Mouse (Mus musculus): ENCODE results near the gene Wwox. TPM values are rescaled to one million over a fixed set of nuclear protein-coding genes. Genes with fewer than 3 reads are reported as not detected.

The Wwox gene
- polyA plus RNA-seq, 1 experiment from 2014 or later: 20.2 TPM

DNA sequence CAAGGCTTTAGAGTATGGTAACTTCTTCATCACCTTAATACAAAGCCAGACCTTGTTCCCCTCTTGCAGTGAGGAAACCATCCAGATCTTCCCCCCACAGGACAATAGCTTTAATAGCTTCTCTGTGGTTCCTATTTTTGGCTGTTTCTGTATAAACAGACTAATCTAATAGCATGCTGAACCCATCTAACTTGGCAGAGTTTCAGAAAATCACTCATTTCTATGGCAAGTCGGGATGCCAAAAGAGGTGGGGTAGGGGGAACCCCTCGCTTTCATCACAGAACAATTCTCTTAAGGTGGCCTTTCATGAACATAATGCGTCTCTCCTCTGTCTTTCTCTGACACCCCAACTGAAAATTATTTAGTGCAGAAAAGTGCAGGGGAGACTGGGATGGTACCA is 433.0 kb downstream of the Wwox start:
- Histone ChIP-seq H3K27ac (ENCODE audit: low read length) (no peak overlapping the region), H3K4me1 (ENCODE audit: insufficient read depth, low read length) (peaks cover 25% of the 10 kb centered on the region), H3K36me3 (ENCODE audit: insufficient read depth, low read length) (no peaks in the 10 kb centered on the region), H3K4me2 (replicated peaks; ENCODE audit: low read depth, low read length) (no peak overlapping the region), H3K4me3 (ENCODE audit: low read length) (no peak overlapping the region), H3K27me3 (ENCODE audit: insufficient read depth, low read length) (no peaks in the 10 kb centered on the region), H3K9me3 (ENCODE audit: low read length) (peaks cover 8% of the 10 kb centered on the region; the same call in 1 of the 2 replicates), H3K9ac (replicated peaks; ENCODE audit: low read length) (no peak overlapping the region)
- no peak for ATAC-seq (ENCODE audit: low FRiP score, low TSS enrichment)
- 65% methylated on average over 3 of the region's 3 CpGs for WGBS

DNA sequence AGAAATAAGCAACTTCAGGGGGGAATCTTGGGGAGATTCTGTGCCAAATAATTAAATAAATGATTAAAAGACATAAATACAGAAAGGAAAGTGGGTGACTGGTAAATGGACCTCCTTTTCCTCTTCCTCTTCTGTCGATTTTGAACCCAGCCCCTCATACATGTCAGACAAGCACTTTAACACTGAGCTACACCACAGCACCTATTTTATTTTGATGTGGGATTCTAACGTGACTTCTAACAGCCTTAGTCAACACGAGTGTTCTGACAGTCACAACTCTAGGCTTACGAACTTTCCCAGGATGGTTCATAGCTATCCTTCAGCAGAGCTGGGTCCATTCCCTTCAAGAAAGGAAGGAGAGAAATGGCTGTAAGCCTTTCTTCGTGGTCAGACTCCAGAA is 435.7 kb downstream of the Wwox start:
- Histone ChIP-seq H3K9me3 (ENCODE audit: low read length) (no peaks in the 10 kb centered on the region), H3K27ac (ENCODE audit: low read length) (no peak overlapping the region; the same call in 1 of the 2 replicates), H3K4me2 (replicated peaks; ENCODE audit: low read depth, low read length) (no peak overlapping the region), H3K36me3 (ENCODE audit: insufficient read depth, low read length) (no peaks in the 10 kb centered on the region), H3K4me1 (ENCODE audit: insufficient read depth, low read length) (peaks cover 32% of the 10 kb centered on the region), H3K9ac (replicated peaks; ENCODE audit: low read length) (no peak overlapping the region), H3K4me3 (ENCODE audit: low read length) (no peak overlapping the region), H3K27me3 (ENCODE audit: insufficient read depth, low read length) (no peaks in the 10 kb centered on the region)
- WGBS: 85% methylated on average over 5 of the region's 5 CpGs
- no peak for ATAC-seq (ENCODE audit: low FRiP score, low TSS enrichment)

DNA sequence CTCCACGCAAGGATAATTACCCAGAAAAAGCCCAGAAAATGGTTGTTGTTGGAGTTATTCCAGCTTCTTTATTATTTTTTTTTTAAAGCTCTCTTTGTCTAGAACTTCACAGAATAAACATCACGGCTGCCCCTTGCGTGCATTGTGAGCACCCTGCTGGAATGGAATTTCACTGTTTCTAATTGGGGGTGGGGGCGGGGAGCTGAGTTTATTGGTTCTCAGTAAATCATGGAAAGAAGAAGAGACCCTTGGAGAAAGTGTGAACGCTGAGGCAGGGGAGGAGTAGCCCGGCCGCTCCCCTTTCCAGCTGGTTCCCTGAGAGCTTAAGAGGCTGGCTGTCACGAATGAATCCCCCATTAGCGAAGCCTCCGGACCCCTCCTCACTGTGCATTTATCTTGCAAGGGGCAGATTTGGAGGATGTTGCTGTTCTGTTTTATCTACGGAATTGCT is 436.7 kb downstream of the Wwox start:
- Histone ChIP-seq H3K4me1 (ENCODE audit: insufficient read depth, low read length) (peaks cover 42% of the 10 kb centered on the region), H3K4me3 (ENCODE audit: low read length) (no peak overlapping the region), H3K9me3 (ENCODE audit: low read length) (no peaks in the 10 kb centered on the region), H3K27me3 (ENCODE audit: insufficient read depth, low read length) (no peaks in the 10 kb centered on the region), H3K27ac (ENCODE audit: low read length) (peak overlapping the region; percentile 70), H3K9ac (replicated peaks; ENCODE audit: low read length) (no peak overlapping the region), H3K36me3 (ENCODE audit: insufficient read depth, low read length) (no peaks in the 10 kb centered on the region), H3K4me2 (replicated peaks; ENCODE audit: low read depth, low read length) (peak overlapping the region; percentile 39)
- WGBS: 6% methylated on average over 11 of the region's 11 CpGs
- ATAC-seq (ENCODE audit: low FRiP score, low TSS enrichment): peak; percentile 66; the same call in 1 of the 2 replicates

DNA sequence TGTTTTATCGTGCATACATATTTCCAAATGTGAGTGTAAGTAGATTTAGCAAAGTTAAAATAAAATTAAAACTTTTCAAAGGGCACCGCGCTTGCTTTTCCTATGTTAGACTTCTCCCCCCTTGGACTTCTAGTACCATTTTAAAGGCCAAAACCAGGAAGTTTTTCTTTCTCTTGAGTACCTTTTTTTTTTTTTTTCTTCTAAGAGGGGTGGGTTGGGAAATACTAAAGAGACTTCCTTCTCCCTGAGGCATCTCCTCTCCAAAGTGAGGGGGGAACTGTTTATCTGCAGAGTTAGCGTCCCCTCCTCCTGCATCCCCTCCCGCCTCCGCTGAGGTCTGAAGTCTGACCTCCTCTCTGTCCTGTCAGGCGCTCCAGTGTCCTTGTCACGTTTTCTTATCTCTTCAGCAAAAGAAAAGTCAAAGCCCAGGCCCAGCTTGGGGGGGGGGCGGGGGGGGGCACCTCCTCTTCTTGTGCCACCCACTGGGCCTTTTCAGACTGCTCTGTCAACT is 437.3 kb downstream of the Wwox start:
- no peaks in the 10 kb centered on the region for H3K27me3 ChIP-seq (ENCODE audit: insufficient read depth, low read length)
- H3K4me2 ChIP-seq (replicated peaks; ENCODE audit: low read depth, low read length): peak overlapping the region; percentile 39
- no peak for ATAC-seq (ENCODE audit: low FRiP score, low TSS enrichment)
- WGBS: 21% methylated on average over 9 of the region's 9 CpGs
- no peaks in the 10 kb centered on the region for H3K9me3 ChIP-seq (ENCODE audit: low read length)
- H3K27ac ChIP-seq (ENCODE audit: low read length): peak overlapping the region; percentile 70
- peaks cover 43% of the 10 kb centered on the region for H3K4me1 ChIP-seq (ENCODE audit: insufficient read depth, low read length)
- no peak overlapping the region for H3K9ac ChIP-seq (replicated peaks; ENCODE audit: low read length)
- H3K36me3 ChIP-seq (ENCODE audit: insufficient read depth, low read length): no peaks in the 10 kb centered on the region
- no peak overlapping the region for H3K4me3 ChIP-seq (ENCODE audit: low read length)

DNA sequence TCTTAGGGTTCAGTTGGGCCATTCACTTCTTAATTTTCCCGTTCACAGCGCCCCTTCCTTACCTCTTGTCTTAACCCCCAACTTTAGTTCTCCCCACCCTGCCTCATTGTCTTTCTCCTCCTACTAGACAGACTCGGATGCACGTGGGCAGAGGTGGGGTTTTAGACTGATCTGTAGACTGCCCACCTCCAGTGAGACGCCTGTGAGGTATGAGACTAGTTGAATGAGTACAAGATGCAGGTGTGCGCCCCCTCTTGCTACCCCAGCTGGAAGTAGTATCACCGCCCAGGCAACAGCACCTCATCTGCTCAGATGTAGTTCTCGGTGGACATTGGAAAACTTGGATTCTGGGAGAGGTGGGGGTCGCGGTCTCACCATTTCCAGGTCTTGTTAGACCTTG is 437.8 kb downstream of the Wwox start:
- H3K9ac ChIP-seq (replicated peaks; ENCODE audit: low read length): no peak overlapping the region
- H3K9me3 ChIP-seq (ENCODE audit: low read length): no peaks in the 10 kb centered on the region
- peak overlapping the region; percentile 70 for H3K27ac ChIP-seq (ENCODE audit: low read length)
- no peak overlapping the region for H3K4me3 ChIP-seq (ENCODE audit: low read length)
- no peak for ATAC-seq (ENCODE audit: low FRiP score, low TSS enrichment)
- H3K36me3 ChIP-seq (ENCODE audit: insufficient read depth, low read length): no peaks in the 10 kb centered on the region
- H3K4me1 ChIP-seq (ENCODE audit: insufficient read depth, low read length): peaks cover 43% of the 10 kb centered on the region
- H3K4me2 ChIP-seq (replicated peaks; ENCODE audit: low read depth, low read length): no peak overlapping the region
- no peaks in the 10 kb centered on the region for H3K27me3 ChIP-seq (ENCODE audit: insufficient read depth, low read length)
- WGBS: 79% methylated on average over 10 of the region's 10 CpGs

DNA sequence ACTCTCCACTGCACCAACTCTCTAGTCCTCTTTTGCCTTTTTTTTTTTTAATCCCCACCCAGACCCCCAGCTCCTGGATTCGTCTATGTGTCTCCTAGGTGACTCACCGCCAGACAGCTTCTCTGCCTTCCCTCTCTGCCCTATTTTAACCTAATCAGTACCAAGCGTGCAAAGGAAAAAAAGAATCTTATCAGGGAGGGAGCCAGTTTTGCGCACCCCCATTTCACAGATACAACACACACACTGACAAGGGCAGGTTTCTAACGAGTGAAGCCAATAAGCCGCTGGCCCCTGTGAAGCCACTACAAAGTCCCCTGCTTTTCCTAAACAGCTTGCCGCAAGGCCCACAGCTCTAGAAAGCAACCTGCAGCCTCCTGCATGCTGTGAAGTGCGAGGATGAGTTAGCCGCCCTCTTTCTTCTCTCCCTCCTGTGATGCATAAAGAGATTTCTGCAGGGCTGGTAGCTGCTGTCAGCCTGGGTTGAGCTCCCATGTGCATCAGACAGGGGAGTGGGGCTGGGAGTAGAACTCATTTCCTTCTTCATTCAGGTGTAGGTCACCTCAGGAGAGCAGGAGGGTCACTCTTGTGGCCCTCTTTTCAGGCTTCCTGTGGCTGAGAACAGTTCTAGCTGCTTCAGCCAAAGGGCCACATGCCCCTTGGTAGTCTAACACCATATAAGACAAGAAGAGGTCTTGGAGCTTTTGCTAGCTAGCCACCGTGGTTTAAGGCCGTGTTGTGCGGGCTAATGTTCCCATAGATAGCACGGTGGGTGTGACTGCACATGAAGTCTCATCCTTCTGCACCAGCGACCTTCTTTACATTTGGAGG is 439.2 kb downstream of the Wwox start:
- H3K4me3 ChIP-seq (ENCODE audit: low read length): no peak overlapping the region
- no peak for ATAC-seq (ENCODE audit: low FRiP score, low TSS enrichment)
- 87% methylated on average over 14 of the region's 14 CpGs for WGBS
- no peak overlapping the region for H3K4me2 ChIP-seq (replicated peaks; ENCODE audit: low read depth, low read length)
- no peaks in the 10 kb centered on the region for H3K36me3 ChIP-seq (ENCODE audit: insufficient read depth, low read length)
- no peaks in the 10 kb centered on the region for H3K9me3 ChIP-seq (ENCODE audit: low read length)
- H3K9ac ChIP-seq (replicated peaks; ENCODE audit: low read length): no peak overlapping the region
- H3K27ac ChIP-seq (ENCODE audit: low read length): no peak overlapping the region
- no peaks in the 10 kb centered on the region for H3K27me3 ChIP-seq (ENCODE audit: insufficient read depth, low read length)
- peaks cover 50% of the 10 kb centered on the region for H3K4me1 ChIP-seq (ENCODE audit: insufficient read depth, low read length)

DNA sequence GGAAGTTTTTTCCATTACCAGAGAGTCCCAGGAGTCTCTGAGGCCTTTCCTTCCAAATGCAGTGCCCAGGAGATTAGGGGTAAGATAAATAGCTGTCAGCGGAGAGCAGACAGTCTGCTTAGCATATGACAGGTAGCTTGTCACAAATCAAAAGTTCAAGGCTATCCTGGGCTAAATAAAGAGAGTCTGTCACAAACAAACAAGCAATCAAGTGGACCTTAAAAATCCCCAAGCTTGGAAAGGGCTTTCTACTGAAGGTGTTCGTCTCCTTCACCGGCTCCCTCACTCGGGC is 439.8 kb downstream of the Wwox start:
- H3K4me1 ChIP-seq (ENCODE audit: insufficient read depth, low read length): peaks cover 50% of the 10 kb centered on the region
- H3K4me3 ChIP-seq (ENCODE audit: low read length): no peak overlapping the region
- H3K9me3 ChIP-seq (ENCODE audit: low read length): no peaks in the 10 kb centered on the region
- H3K36me3 ChIP-seq (ENCODE audit: insufficient read depth, low read length): no peaks in the 10 kb centered on the region
- no peak for ATAC-seq (ENCODE audit: low FRiP score, low TSS enrichment)
- no peaks in the 10 kb centered on the region for H3K27me3 ChIP-seq (ENCODE audit: insufficient read depth, low read length)
- no peak overlapping the region for H3K9ac ChIP-seq (replicated peaks; ENCODE audit: low read length)
- WGBS: 71% methylated on average over 4 of the region's 4 CpGs
- H3K4me2 ChIP-seq (replicated peaks; ENCODE audit: low read depth, low read length): no peak overlapping the region
- no peak overlapping the region for H3K27ac ChIP-seq (ENCODE audit: low read length)

DNA sequence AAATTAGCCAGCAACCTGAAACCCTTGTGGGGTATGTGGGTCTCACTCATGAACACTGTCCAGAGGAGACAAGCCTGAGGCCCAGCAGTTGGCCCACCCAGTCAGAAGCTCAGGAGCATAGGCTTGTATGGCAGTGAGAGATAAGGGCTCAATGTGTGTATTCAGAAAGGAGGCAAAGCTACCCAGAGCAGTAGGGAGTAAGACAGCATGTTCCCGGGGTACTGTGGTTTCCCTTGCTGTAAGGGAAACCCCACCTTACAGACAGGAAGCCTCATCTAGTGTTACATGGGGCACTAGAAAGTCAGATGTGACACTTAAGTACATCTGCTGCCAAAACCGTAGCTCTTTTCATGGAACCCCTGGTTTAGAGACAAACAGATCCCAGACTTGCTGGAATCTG is 440.2 kb downstream of the Wwox start:
- ATAC-seq (ENCODE audit: low FRiP score, low TSS enrichment): no peak
- no peak overlapping the region for H3K9ac ChIP-seq (replicated peaks; ENCODE audit: low read length)
- no peak overlapping the region for H3K27ac ChIP-seq (ENCODE audit: low read length)
- H3K4me1 ChIP-seq (ENCODE audit: insufficient read depth, low read length): peaks cover 52% of the 10 kb centered on the region
- no peaks in the 10 kb centered on the region for H3K27me3 ChIP-seq (ENCODE audit: insufficient read depth, low read length)
- H3K4me3 ChIP-seq (ENCODE audit: low read length): no peak overlapping the region
- 44% methylated on average over 2 of the region's 2 CpGs for WGBS
- H3K4me2 ChIP-seq (replicated peaks; ENCODE audit: low read depth, low read length): no peak overlapping the region
- H3K9me3 ChIP-seq (ENCODE audit: low read length): no peaks in the 10 kb centered on the region
- no peaks in the 10 kb centered on the region for H3K36me3 ChIP-seq (ENCODE audit: insufficient read depth, low read length)

DNA sequence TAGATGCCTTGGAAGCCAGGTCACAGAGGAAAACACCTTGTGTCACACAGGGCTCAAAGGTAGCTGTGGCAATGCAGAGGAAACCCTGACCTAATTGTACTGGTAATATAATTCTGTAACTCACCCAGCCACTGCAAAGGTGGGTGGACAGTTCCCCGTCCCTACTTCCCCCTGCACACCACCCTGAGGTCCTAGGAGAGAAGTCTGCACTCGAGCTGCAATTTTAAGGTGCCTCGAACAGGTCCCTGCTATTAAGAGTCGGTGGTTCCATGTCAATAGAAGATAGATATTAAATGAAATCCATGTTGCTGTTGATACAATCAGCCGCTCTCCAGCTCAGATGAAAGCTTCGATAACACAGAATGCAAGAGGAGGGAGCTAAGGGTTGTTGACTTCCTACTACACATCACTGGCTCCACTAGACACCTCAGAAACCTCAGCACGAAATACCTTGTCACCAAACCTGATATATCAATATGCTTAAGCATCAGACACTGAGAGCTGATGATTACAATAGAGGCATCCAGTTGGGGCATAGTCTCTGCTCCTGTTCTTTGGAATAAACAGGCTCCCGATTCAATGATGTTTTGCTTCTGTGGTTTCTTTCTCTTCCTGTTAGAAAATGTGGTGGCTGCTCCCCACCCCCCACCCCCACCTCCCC is 441.1 kb downstream of the Wwox start:
- no peaks in the 10 kb centered on the region for H3K36me3 ChIP-seq (ENCODE audit: insufficient read depth, low read length)
- 56% methylated on average over 8 of the region's 8 CpGs for WGBS
- H3K9ac ChIP-seq (replicated peaks; ENCODE audit: low read length): no peak overlapping the region
- no peak overlapping the region for H3K4me3 ChIP-seq (ENCODE audit: low read length)
- peaks cover 61% of the 10 kb centered on the region for H3K4me1 ChIP-seq (ENCODE audit: insufficient read depth, low read length)
- ATAC-seq (ENCODE audit: low FRiP score, low TSS enrichment): no peak
- H3K27ac ChIP-seq (ENCODE audit: low read length): no peak overlapping the region
- H3K4me2 ChIP-seq (replicated peaks; ENCODE audit: low read depth, low read length): no peak overlapping the region
- no peaks in the 10 kb centered on the region for H3K9me3 ChIP-seq (ENCODE audit: low read length)
- H3K27me3 ChIP-seq (ENCODE audit: insufficient read depth, low read length): no peaks in the 10 kb centered on the region

DNA sequence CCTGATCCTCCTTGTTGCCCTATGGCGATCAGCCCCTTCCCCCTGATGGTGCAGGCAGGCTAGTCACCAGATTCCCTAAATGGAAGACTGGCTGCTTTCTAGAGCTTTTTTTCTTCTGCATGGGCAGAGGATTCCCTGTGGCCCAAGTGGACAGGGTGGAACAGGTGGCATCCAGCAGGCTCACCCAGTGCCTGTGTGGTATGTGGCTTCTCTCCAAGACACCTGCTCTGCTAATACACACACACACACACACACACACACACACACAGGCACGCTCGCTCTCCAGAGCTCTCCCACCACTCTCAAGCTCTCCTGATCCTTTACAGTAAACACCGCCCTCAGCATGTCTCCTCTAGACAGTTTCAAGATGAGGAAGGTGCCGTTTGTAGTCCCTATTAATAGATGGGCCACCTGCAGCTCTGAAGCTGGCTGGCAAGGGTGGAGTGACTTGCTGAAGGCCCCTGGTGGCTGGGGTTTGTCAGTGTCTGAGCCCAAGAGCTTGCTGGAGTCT is 442.5 kb downstream of the Wwox start:
- Histone ChIP-seq H3K36me3 (ENCODE audit: insufficient read depth, low read length) (no peaks in the 10 kb centered on the region), H3K4me1 (ENCODE audit: insufficient read depth, low read length) (peaks cover 49% of the 10 kb centered on the region), H3K4me2 (replicated peaks; ENCODE audit: low read depth, low read length) (no peak overlapping the region), H3K27me3 (ENCODE audit: insufficient read depth, low read length) (no peaks in the 10 kb centered on the region), H3K27ac (ENCODE audit: low read length) (peak overlapping the region; percentile 49), H3K9ac (replicated peaks; ENCODE audit: low read length) (no peak overlapping the region), H3K9me3 (ENCODE audit: low read length) (no peaks in the 10 kb centered on the region), H3K4me3 (ENCODE audit: low read length) (no peak overlapping the region)
- peak; percentile 25; the same call in 1 of the 2 replicates for ATAC-seq (ENCODE audit: low FRiP score, low TSS enrichment)
- WGBS: 45% methylated on average over 5 of the region's 5 CpGs

All from kidney, embryonic 16.5 days (tissue).